Mouse (Mus musculus) retina, adult 2 months (tissue): ENCODE results near the gene Pcid2.
"Not testable (repeated sequence)": the region's sequence is repeated elsewhere in the genome, so short reads cannot be mapped to it uniquely, and the experiment has no call there.

Experiments used
- DNase-seq: peaks from one replicate; pipeline ENCODE4 v3.0.0-alpha.2; 2012; ENCODE audit warnings: low read depth, low spot score

Gene Pcid2

DNA sequence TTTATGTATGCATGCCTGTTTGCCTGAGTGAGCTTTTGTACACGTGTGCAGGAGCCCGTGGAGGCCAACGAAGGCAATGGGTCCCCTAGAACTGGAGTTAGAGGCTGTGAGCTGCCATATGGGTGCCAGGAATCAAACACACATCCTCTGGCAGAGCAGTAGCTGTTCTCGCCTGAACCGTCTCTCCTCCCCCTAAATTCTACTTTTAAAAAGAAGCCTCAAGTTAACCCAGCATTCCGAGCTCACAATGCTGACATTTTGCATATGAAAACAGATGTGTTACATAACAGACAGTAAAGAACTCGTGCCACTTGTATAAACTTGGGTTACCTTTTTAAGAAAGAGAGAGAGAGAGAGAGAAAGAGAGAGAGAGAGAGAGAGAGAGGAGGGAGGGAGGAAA is 27.7 kb downstream of the Pcid2 start:
- DNase-seq, result no peak

DNA sequence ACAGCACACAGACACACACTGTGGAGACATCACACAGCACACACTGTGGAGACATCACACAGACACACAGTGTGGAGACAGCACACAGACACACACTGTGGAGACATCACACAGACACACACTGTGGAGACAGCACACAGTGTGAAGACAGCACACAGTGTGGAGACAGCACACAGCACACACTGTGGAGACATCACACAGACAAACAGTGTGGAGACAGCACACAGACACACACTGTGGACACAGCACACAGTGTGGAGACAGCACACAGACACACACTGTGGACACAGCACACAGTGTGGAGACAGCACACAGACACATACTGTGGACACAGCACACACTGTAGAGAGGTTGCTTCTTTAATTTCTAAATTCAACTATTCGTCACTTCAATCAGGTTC is 29.7 kb downstream of the Pcid2 start:
- not testable (repeated sequence) for DNase-seq

DNA sequence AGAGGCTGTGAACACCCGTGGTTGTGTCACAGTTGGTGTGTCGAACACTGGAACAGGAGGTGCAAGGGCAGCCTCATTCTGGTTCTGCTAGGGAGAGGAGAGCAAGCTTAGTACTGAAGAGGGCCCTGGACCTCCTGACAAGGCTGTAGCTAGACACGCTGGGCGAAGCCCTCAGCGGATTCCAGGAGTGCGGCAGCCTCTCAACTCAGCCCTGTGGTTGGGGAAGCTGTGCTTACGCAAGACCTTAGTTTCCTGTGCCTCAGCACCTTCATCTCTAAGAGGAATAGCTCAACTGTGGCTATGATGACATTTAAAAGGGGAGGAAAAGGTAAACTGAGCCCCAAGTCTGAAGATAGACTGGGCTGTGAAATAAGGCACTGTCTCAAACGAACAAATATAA is 30.2 kb downstream of the Pcid2 start:
- DNase-seq, result no peak

GRCm38 (mm10) chr8:13073255-13073654 is 32.0 kb downstream of the Pcid2 start:
- no peak for DNase-seq

- DNase-seq, result no peak
Measured at GRCm38 (mm10) chr8:13063112-13063511, 42.1 kb downstream of the Pcid2 start.

DNA sequence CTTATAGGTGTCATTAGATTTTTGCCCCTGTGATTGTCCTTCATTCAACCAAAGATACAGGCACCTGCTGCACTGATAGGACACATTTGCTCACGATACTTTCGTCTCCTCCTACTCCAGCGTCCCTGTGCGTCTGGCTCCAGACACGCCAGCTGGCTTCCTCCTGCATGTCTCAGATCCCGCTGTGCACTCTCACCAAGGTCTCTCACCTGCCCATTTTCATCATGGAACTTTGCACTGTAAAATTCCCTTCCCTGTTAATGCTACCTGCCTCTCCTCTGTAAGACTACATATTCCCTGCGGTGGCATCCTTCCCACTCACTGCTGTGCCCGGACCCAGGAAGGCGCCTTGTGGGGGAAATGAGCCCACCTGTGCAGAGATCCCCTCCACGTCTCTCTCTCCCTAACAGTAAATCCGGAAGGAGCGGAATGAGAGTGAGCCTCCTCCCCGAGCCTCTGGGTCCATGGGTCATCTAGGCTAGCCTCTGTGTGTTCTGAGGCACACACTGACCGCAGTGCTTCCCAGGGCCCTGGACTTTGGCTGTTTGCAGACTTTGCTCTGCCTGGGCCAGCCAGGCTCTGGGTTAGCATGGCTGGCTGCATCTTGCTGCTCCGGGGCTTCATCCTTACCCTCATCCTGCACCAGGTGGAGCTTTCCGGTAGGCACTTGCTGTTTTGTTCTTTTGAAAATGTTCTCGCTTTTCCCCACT is 44.7 kb downstream of the Pcid2 start, which contains the start of gene Proz:
Gene Proz (plus strand): TSS at position 474 of the 710 bp plus-strand sequence.
- no peak for DNase-seq

GRCm38 (mm10) chr8:13057351-13057750 is 47.9 kb downstream of the Pcid2 start:
- no peak for DNase-seq

GRCm38 (mm10) chr8:13050550-13050949 is 54.7 kb downstream of the Pcid2 start:
- DNase-seq, result no peak

DNA sequence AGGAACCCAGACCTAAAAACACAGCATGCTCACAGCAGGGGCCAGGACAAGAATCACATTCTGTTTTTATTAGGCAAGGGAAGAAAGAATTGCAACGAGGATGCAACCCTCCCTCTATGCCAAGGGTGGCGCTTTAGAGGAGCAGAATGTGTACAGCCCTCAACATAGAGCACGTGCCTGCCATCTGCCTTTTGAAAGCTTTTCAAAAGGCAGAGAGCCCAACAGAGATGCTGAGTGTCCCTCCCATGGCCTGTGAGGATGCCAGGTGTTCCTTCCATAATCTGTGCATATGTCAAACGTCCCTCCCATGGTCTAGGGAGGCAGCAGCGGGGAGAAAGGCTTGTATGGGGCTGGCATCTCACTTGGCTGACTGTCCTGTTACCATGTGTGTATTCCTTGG is 57.6 kb downstream of the Pcid2 start:
- DNase-seq, result no peak

DNA sequence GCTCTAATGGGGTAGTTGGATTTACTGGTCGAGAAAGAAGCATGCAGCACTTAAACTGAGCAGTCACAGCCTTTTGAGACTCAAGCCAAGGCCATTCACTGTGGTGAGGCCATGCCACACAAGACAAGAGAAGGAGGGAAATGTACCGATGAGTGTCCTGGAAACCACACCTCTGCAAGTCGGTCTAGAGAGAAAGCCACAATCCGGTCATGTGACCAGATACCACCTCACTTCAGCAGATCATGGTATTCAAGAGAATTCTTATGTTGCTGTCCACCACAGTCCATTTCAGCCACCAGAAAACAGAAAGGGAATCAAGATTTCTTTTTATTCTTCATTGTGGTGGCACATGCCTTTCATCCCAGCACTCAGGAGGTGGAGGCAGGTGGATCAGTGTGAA is 63.8 kb downstream of the Pcid2 start:
- no peak for DNase-seq

DNA sequence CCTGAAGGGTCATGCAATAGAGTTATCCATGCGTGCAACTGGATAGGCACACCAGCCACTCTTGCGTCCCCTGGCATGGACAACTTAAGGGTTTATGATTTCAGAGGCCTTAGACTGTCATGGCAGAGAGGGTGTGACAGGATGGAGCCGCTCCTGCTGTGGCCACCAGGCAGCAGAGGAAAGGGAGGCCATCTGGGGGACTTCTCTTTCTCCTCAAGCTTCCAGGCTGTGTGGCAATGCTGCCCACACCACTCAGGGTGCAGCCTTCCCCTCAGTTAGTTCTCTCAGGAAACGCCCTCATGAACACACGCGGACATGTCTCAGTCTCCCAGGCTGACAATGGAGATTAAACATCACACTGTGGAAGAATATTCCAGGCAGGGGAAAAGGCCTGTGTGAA is 66.2 kb downstream of the Pcid2 start:
- DNase-seq, result no peak

DNA sequence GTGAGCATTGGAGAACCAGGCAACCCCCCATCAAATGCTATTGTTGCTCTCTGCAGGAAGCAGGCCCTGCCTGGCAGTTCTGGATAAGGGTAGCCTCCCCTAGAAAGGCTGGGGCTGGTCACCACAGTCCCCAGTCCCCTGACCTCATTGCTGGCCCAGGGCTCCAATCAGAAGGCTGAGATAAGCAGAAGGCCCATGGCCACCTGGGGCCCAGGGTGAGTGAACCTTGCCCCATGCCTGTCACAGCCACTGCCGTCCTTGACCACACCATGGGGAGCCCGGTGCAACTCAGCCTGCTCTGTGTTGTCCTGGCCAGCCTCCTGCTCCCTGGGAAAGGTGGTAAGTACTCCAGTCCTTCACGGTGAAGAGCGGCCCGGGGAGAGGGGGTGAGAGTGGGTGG is 67.7 kb downstream of the Pcid2 start:
- DNase-seq, result no peak

DNA sequence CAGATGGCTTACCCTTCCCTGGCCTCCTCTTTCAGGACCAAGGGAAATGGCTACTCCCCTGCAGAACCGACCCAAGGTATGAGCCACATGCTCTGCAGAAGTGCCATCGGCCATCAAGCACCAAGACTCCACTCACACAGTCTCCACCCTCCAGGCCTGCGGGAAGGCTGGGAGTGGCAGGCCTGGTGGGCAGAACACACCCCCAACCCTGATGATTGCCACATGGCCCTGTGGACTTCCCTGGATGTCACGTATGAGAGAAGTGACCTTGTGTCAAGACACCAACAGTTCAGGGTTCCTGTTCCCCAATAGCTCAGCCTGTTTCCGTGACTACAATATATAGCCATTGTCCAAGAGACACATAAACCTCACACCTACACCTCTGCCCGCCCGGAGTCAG is 68.2 kb downstream of the Pcid2 start, which contains the start of gene F10:
Gene F10 (plus strand): TSS at position 294 of the 400 bp plus-strand sequence.
- DNase-seq, result no peak

GRCm38 (mm10) chr8:13036346-13036812 is 68.9 kb downstream of the Pcid2 start:
- no peak for DNase-seq

- DNase-seq, result no peak
Measured at GRCm38 (mm10) chr8:13028482-13028881, 76.8 kb downstream of the Pcid2 start.

DNA sequence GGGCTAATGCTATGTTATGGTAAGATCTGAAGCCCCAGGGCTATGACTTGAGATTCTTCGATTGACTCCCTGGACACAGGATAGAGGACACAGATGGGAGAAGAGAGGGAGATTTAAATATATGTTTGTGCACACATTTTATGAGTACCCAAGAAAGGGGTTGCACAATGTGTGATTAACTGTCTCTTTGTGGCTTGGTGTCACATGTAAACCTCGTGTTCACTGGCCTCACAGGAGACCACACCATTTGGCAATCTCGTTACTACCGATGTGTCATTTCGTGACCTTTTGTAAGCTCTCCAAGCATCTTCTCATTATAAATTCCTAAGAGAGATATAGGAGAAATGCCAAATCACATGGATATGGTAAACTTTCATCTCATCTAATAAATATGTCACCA is 77.6 kb downstream of the Pcid2 start:
- DNase-seq, result no peak
